Mouse (Mus musculus): ENCODE data around the gene Baat. TPM values are rescaled to one million over a fixed set of nuclear protein-coding genes. Genes with fewer than 3 reads are reported as not detected.
"Not testable (repeated sequence)": the region's sequence is repeated elsewhere in the genome, so short reads cannot be mapped to it uniquely, and the experiment has no call there.

Gene Baat
- total RNA-seq, 2 experiments from 2014 or later = 1.8 TPM; not detected in 1

GRCm38 (mm10) chr4:49485934-49486650 is 20.3 kb downstream of the Baat start:
- ATAC-seq (replicated peaks; ENCODE audit: low FRiP score, poor library complexity, severe bottlenecking) = not testable (repeated sequence)

GRCm38 (mm10) chr4:49485442-49485841 is 20.9 kb downstream of the Baat start:
- ATAC-seq (replicated peaks; ENCODE audit: low FRiP score, poor library complexity, severe bottlenecking) = no peak

- ATAC-seq (replicated peaks; ENCODE audit: low FRiP score, poor library complexity, severe bottlenecking) = no peak
These were observed 25.5 kb downstream of the Baat start for GRCm38 (mm10) chr4:49480896-49481295.

- no peak for ATAC-seq (replicated peaks; ENCODE audit: low FRiP score, poor library complexity, severe bottlenecking)
These were observed 26.1 kb downstream of the Baat start for GRCm38 (mm10) chr4:49480104-49480760.

GRCm38 (mm10) chr4:49479035-49479434 is 27.3 kb downstream of the Baat start:
- ATAC-seq (replicated peaks; ENCODE audit: low FRiP score, poor library complexity, severe bottlenecking) = not testable (repeated sequence)

- peak; percentile 96 for ATAC-seq (replicated peaks; ENCODE audit: low FRiP score, poor library complexity, severe bottlenecking)
These were observed 28.1 kb downstream of the Baat start for GRCm38 (mm10) chr4:49478118-49478877.

GRCm38 (mm10) chr4:49474583-49474982 is 31.8 kb downstream of the Baat start:
- ATAC-seq (replicated peaks; ENCODE audit: low FRiP score, poor library complexity, severe bottlenecking) = peak; percentile 65

- ATAC-seq (replicated peaks; ENCODE audit: low FRiP score, poor library complexity, severe bottlenecking) = no peak
These were observed 32.8 kb downstream of the Baat start, which contains the start of gene Acnat1 for GRCm38 (mm10) chr4:49473435-49474100. TSS of gene Acnat1 (minus strand) at chr4:49473912.

GRCm38 (mm10) chr4:49469435-49470151 is 36.8 kb downstream of the Baat start:
- ATAC-seq (replicated peaks; ENCODE audit: low FRiP score, poor library complexity, severe bottlenecking) = no peak

- ATAC-seq (replicated peaks; ENCODE audit: low FRiP score, poor library complexity, severe bottlenecking) = peak; percentile 63
These were observed 39.0 kb downstream of the Baat start for GRCm38 (mm10) chr4:49467360-49467759.

GRCm38 (mm10) chr4:49456171-49456570 is 50.2 kb downstream of the Baat start:
- ATAC-seq (replicated peaks; ENCODE audit: low FRiP score, poor library complexity, severe bottlenecking) = no peak

GRCm38 (mm10) chr4:49451848-49452551 is 54.4 kb downstream of the Baat start:
- 0 out of 2 replicates have a peak, but pooled peaks have one; percentile 44 for ATAC-seq (replicated peaks; ENCODE audit: low FRiP score, poor library complexity, severe bottlenecking)

GRCm38 (mm10) chr4:49451133-49451847 is 55.1 kb downstream of the Baat start:
- ATAC-seq (replicated peaks; ENCODE audit: low FRiP score, poor library complexity, severe bottlenecking) = peak; percentile 47; the same call in 1 of the 2 replicates

Other genes starting within 250 kb of the Baat start
- not detected in 2 replicates for gene Acnat2, start 98.4 kb downstream of the Baat start, total RNA-seq (2015; ENCODE audit: low replicate concordance)
- gene Acnat2, start 98.4 kb downstream of the Baat start, total RNA-seq (2017; ENCODE audit: low replicate concordance) = not detected in 2 replicates
- gene Acnat1, start 32.6 kb downstream of the Baat start, total RNA-seq (2015; ENCODE audit: low replicate concordance) = not detected in 2 replicates
- not detected in 2 replicates for gene Acnat1, start 32.6 kb downstream of the Baat start, total RNA-seq (2017; ENCODE audit: low replicate concordance)
- gene Mrpl50, start 14.5 kb upstream of the Baat start, total RNA-seq (2015; ENCODE audit: low replicate concordance) = 22.2 and 27.0 TPM in 2 replicates
- 9.5 and 13.5 TPM in 2 replicates for gene Mrpl50, start 14.5 kb upstream of the Baat start, total RNA-seq (2017; ENCODE audit: low replicate concordance)
- gene Zfp189, start 14.6 kb upstream of the Baat start, total RNA-seq (2015; ENCODE audit: low replicate concordance) = 1.1 TPM in 1 of 2 replicates, not detected in the other
- gene Zfp189, start 14.6 kb upstream of the Baat start, total RNA-seq (2017; ENCODE audit: low replicate concordance) = 0.98 and 3.6 TPM in 2 replicates
- gene Aldob, start 43.0 kb upstream of the Baat start, total RNA-seq (2015; ENCODE audit: low replicate concordance) = not detected in 2 replicates
- gene Aldob, start 43.0 kb upstream of the Baat start, total RNA-seq (2017; ENCODE audit: low replicate concordance) = not detected in 2 replicates
- not detected in 2 replicates for gene Tmem246, start 91.3 kb upstream of the Baat start, total RNA-seq (2015; ENCODE audit: low replicate concordance)
- gene Tmem246, start 91.3 kb upstream of the Baat start, total RNA-seq (2017; ENCODE audit: low replicate concordance) = not detected in 2 replicates
- gene Rnf20, start 125.4 kb upstream of the Baat start, total RNA-seq (2015; ENCODE audit: low replicate concordance) = 40.0 and 42.3 TPM in 2 replicates
- 67.5 and 80.0 TPM in 2 replicates for gene Rnf20, start 125.4 kb upstream of the Baat start, total RNA-seq (2017; ENCODE audit: low replicate concordance)
- gene Ppp3r2, start 175.5 kb upstream of the Baat start, total RNA-seq (2015; ENCODE audit: low replicate concordance) = not detected in 2 replicates
- gene Ppp3r2, start 175.5 kb upstream of the Baat start, total RNA-seq (2017; ENCODE audit: low replicate concordance) = not detected in 2 replicates